Mouse (Mus musculus) CD4-positive, CD25-positive, alpha-beta regulatory T cell (primary cell): ENCODE results near the gene Tatdn2. TPM values are rescaled to one million over a fixed set of nuclear protein-coding genes. Genes with fewer than 3 reads are reported as not detected.

Experiments
- polyA plus RNA-seq: library from polyadenylated mRNA; unstranded; fragments of 100-300 nt; shearing (Covaris generic); gene quantifications from one replicate; pipeline ENCODE4 v1.2.1, GENCODE M21; 2017

Gene Tatdn2
- 6.7 TPM for polyA plus RNA-seq

DNA sequence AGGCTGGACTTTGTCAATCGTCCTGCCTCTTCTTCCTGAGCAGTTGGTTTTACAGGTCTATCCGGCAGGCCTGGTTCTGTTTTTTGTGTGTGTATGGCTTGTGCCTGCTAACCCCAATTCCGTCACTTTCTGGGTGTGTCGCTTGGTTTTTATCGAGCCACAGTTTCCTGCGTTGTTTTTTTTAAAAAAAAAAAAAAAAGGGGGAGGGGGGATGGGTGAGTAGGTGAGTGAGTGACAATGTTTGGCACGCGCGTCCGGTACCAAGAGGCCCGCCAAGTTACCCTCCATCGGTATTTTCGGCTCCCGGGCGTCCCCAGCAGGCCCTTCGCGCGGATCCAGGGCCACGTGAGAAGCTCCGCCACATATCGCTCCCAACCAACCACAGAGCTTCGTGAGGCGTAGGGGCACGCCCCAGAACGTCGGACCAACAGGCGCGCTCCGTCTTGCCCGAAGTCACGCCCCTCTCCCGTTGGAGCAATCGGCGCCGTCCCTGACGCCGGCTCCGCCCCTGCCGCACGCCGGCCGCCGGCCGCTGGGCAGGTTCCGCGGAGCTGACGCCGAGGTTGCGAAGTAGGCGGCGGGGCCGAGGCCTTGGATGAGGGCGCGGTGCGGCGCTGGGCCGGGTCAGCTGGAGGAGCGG is at the start of gene Tatdn2:
Gene Tatdn2, plus strand, starts transcription at position 469 of the 640 bp plus-strand sequence.

DNA sequence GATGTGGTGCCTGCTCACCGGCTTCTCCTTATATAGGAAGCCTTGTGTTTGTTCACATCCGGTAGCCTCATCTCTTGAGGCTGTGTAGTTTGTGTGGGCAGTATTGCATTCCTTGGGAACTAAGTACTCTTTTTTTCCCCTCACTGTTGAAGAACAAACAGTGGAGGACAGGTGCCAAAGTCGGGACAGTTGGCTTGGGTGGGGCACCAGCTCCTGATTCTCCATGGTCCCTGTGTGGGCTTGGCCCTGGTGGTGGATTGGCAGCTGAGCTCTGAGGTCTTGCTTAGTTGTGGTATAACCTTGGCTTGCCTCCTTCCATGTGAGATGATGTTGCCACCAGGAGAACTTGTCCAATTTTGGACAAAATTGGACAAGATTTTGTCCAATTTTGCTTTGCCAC is 23.0 kb downstream of the Tatdn2 start, which contains the start of gene Ghrl:
Gene Ghrl, minus strand, starts transcription at position 3 of the 400 bp plus-strand sequence.

DNA sequence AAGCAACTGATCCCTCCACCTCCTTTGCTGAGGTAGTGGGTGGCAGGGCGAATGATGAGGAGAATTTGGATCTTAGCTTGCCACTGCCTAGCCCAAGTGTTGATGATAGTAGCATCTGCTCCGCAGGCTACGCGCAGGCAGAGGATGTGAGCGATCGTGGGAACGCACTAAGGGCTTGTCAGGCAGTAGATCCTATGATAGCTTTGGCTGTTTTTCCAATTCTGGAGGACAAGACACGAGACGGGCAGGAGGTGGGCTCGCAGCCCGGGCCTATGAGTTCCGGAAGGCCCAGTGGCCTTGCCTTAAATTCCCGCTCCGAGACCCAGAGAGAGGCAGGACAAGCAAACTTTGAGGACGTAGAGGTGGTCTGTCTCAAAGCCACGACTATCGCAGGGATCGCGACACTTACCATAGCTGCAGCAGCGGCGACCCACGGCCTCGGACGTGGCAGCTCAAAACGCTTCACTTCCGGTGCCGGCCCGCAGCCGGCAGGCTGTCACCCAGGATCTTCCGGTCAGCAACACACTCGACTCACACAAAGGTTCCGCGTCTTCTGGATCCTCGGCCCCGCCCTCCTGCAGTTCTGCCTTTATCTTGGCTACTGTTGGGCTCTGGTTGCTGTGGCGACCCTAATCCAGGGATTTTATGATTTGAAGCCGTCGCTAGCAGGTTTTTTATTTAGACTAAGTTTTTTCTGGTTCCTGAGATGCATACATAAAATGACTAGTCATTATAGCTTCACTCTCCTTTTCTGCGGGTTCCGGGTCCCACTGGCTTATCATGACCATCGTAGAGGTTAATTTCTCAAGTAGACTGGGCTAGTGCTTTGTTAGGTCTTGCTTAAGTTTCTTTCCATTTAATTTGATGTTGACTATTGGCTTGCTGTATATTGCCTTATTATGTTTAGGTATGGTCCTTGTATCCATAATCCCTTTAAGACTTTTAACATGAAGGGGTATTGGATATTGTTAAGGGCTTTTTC is 43.7 kb downstream of the Tatdn2 start, which contains the start of gene Sec13:
Gene Sec13, minus strand, starts transcription at position 508 of the 982 bp plus-strand sequence.

Other genes with a start within 250 kb of the Tatdn2 start
- 0.23 TPM for gene Il17re, start 238.6 kb upstream of the Tatdn2 start, polyA plus RNA-seq
- 0.36 TPM for gene Il17rc, start 225.6 kb upstream of the Tatdn2 start, polyA plus RNA-seq
- 10.2 TPM for gene Creld1, start 213.8 kb upstream of the Tatdn2 start, polyA plus RNA-seq
- gene Prrt3, start 195.1 kb upstream of the Tatdn2 start, polyA plus RNA-seq, result 0.41 TPM
- gene Emc3, start 165.4 kb upstream of the Tatdn2 start, polyA plus RNA-seq, result 94.3 TPM
- 2.1 TPM for gene Fancd2, start 165.4 kb upstream of the Tatdn2 start, polyA plus RNA-seq
- gene Fancd2os, start 96.3 kb upstream of the Tatdn2 start, polyA plus RNA-seq, result not detected
- 235 TPM for gene Brk1, start 92.3 kb upstream of the Tatdn2 start, polyA plus RNA-seq
- gene Vhl, start 73.1 kb upstream of the Tatdn2 start, polyA plus RNA-seq, result 33.2 TPM
- gene Irak2, start 58.6 kb upstream of the Tatdn2 start, polyA plus RNA-seq, result 58.7 TPM
- gene Ghrl, start 22.8 kb downstream of the Tatdn2 start, polyA plus RNA-seq, result 0.73 TPM
- gene Sec13, start 43.7 kb downstream of the Tatdn2 start, polyA plus RNA-seq, result 186 TPM